Mouse (Mus musculus): ENCODE measurements at regions not wholly inside any gene's neighbourhood (a gene's known extent, or its start where the extent isn't known, plus 50 kb on each side); places are given as distances from the start of the nearest gene placed in this dataset.

GRCm38 (mm10) chr2:159598080-159598479 lies 735.9 kb downstream of the Gm826 start:
- H3K27ac ChIP-seq (replicated peaks), result 0 out of 2 replicates have a peak overlapping the region, but pooled peaks have one; percentile 28
- H3K4me2 ChIP-seq, result peak overlapping the region; percentile 11; the same call in 1 of the 2 replicates
- no peak overlapping the region for H3K4me3 ChIP-seq
- H3K27me3 ChIP-seq (replicated peaks), result no peaks in the 10 kb centered on the region
- no peak; the same call in 1 of the 2 replicates for ATAC-seq (ENCODE audit: extremely low read depth, insufficient number of reproducible peaks, low FRiP score, low TSS enrichment)
- H3K9ac ChIP-seq, result no peak overlapping the region
- H3K36me3 ChIP-seq, result no peaks in the 10 kb centered on the region
- 15% methylated on average over 3 of the region's 3 CpGs for WGBS
- H3K9me3 ChIP-seq, result no peaks in the 10 kb centered on the region
- H3K4me1 ChIP-seq, result peaks cover 13% of the 10 kb centered on the region

DNA sequence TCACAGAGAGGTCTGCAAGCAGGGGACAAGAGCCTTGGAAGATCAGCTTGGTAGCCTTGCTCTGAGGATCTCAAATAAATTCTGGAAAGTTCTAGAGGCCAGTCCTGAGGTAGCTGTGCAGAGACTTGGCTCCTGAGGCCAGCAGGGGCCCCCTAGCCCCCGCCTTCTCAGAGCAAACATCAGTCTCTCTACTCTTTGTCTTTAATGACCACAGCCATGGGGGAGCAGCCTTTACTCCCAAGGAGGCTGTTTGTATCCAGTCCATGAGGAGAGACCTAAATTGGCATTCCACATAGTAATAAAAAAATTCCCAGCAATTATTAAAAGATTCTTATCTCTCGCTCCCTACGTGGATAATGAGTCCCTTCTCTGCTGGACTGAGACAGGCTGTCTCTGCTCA lies 726.8 kb downstream of the Gm826 start:
- H3K9me3 ChIP-seq, result no peaks in the 10 kb centered on the region
- no peak for ATAC-seq (ENCODE audit: extremely low read depth, insufficient number of reproducible peaks, low FRiP score, low TSS enrichment)
- no peak overlapping the region for H3K27ac ChIP-seq (replicated peaks)
- WGBS, result 60% methylated on average over 3 of the region's 3 CpGs
- no peaks in the 10 kb centered on the region for H3K27me3 ChIP-seq (replicated peaks)
- H3K9ac ChIP-seq, result no peak overlapping the region
- H3K4me2 ChIP-seq, result no peak overlapping the region
- no peaks in the 10 kb centered on the region for H3K4me1 ChIP-seq
- H3K36me3 ChIP-seq, result no peaks in the 10 kb centered on the region
- H3K4me3 ChIP-seq, result no peak overlapping the region

- Histone ChIP-seq H3K4me1 (no peaks in the 10 kb centered on the region), H3K4me2 (no peak overlapping the region), H3K9me3 (no peaks in the 10 kb centered on the region), H3K4me3 (no peak overlapping the region), H3K27me3 (replicated peaks) (no peaks in the 10 kb centered on the region), H3K36me3 (no peaks in the 10 kb centered on the region), H3K9ac (no peak overlapping the region), H3K27ac (replicated peaks) (no peak overlapping the region)
- ATAC-seq (ENCODE audit: extremely low read depth, insufficient number of reproducible peaks, low FRiP score, low TSS enrichment), result no peak
- WGBS, result 67% methylated on average over 4 of the region's 4 CpGs
These were observed 723.5 kb downstream of the Gm826 start for GRCm38 (mm10) chr2:159610451-159610850.

DNA sequence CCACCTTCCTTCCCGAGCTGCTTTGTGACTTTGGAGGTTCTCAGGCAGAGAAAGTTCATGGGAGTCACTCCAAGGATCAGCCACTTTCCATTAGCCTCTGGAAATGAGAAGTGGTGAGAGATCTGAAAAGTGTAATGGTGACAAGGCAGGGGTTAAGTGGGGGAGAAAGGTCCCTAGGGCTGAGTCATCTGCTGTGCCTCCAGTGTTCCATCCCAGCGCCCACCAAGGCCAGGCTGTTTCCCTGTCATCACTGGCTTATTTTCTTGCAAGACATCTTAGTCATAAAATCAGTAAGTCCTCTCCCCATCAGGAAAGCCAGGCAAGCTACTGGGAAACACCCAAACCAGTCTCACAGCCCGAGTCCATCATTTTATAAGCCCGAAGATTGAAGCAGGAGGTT lies 717.3 kb downstream of the Gm826 start:
- Histone ChIP-seq H3K4me3 (no peak overlapping the region), H3K36me3 (no peaks in the 10 kb centered on the region), H3K27me3 (replicated peaks) (no peaks in the 10 kb centered on the region), H3K9me3 (no peaks in the 10 kb centered on the region), H3K9ac (no peak overlapping the region), H3K4me2 (no peak overlapping the region), H3K4me1 (no peaks in the 10 kb centered on the region), H3K27ac (replicated peaks) (no peak overlapping the region)
- ATAC-seq (ENCODE audit: extremely low read depth, insufficient number of reproducible peaks, low FRiP score, low TSS enrichment), result no peak
- 41% methylated on average over 4 of the region's 4 CpGs for WGBS

GRCm38 (mm10) chr2:159621261-159621660 lies 712.7 kb downstream of the Gm826 start:
- Histone ChIP-seq H3K4me2 (no peak overlapping the region), H3K4me1 (no peaks in the 10 kb centered on the region), H3K4me3 (no peak overlapping the region), H3K9me3 (no peaks in the 10 kb centered on the region), H3K9ac (no peak overlapping the region), H3K27me3 (replicated peaks) (no peaks in the 10 kb centered on the region), H3K27ac (replicated peaks) (no peak overlapping the region), H3K36me3 (no peaks in the 10 kb centered on the region)
- no peak for ATAC-seq (ENCODE audit: extremely low read depth, insufficient number of reproducible peaks, low FRiP score, low TSS enrichment)
- 79% methylated on average over 6 of the region's 6 CpGs for WGBS

DNA sequence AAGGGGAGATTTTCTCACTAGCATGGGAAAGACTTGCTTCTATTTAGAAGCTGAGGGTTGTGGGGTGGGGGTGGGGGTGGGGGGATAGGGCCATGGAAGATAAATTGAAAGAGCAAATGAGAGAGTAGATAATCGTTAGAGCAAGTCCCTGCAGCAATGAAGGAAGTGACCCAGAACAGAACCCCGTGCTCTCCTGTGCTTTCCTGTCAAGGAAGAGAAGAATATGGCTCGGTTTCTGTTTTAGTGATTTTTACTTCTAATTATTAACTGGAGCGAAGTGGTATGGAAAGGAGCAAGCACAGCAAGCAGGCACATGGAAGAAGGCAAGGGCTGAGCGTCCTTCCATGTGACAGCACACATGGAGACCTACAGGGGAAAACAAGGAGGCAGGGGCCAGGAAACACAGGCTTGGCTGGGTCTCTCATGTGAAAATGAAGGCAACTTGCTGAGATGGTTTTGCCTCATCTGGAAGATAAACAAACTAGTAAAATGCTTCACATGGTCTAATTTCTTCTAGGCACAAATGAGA lies 711.8 kb downstream of the Gm826 start:
- Histone ChIP-seq H3K27ac (replicated peaks) (no peak overlapping the region), H3K9me3 (no peaks in the 10 kb centered on the region), H3K4me1 (no peaks in the 10 kb centered on the region), H3K36me3 (no peaks in the 10 kb centered on the region), H3K27me3 (replicated peaks) (no peaks in the 10 kb centered on the region), H3K4me3 (no peak overlapping the region), H3K4me2 (no peak overlapping the region), H3K9ac (no peak overlapping the region)
- 51% methylated on average over 5 of the region's 5 CpGs for WGBS
- no peak for ATAC-seq (ENCODE audit: extremely low read depth, insufficient number of reproducible peaks, low FRiP score, low TSS enrichment)

GRCm38 (mm10) chr2:159625306-159625705 lies 708.7 kb downstream of the Gm826 start:
- H3K9ac ChIP-seq, result no peak overlapping the region
- H3K4me3 ChIP-seq, result no peak overlapping the region
- no peak overlapping the region for H3K4me2 ChIP-seq
- WGBS, result 65% methylated on average over 1 of the region's 1 CpGs
- no peaks in the 10 kb centered on the region for H3K4me1 ChIP-seq
- no peaks in the 10 kb centered on the region for H3K9me3 ChIP-seq
- no peaks in the 10 kb centered on the region for H3K36me3 ChIP-seq
- no peak overlapping the region for H3K27ac ChIP-seq (replicated peaks)
- ATAC-seq (ENCODE audit: extremely low read depth, insufficient number of reproducible peaks, low FRiP score, low TSS enrichment), result no peak
- no peaks in the 10 kb centered on the region for H3K27me3 ChIP-seq (replicated peaks)

- H3K9ac ChIP-seq, result no peak overlapping the region
- H3K27me3 ChIP-seq (replicated peaks), result no peaks in the 10 kb centered on the region
- no peaks in the 10 kb centered on the region for H3K4me1 ChIP-seq
- ATAC-seq (ENCODE audit: extremely low read depth, insufficient number of reproducible peaks, low FRiP score, low TSS enrichment), result no peak
- 48% methylated on average over 4 of the region's 4 CpGs for WGBS
- no peaks in the 10 kb centered on the region for H3K36me3 ChIP-seq
- no peak overlapping the region for H3K27ac ChIP-seq (replicated peaks)
- H3K4me3 ChIP-seq, result no peak overlapping the region
- no peaks in the 10 kb centered on the region for H3K9me3 ChIP-seq
- no peak overlapping the region for H3K4me2 ChIP-seq
These were observed 688.1 kb downstream of the Gm826 start for GRCm38 (mm10) chr2:159645861-159646260.

GRCm38 (mm10) chr2:159646595-159646994 lies 687.4 kb downstream of the Gm826 start:
- no peak for ATAC-seq (ENCODE audit: extremely low read depth, insufficient number of reproducible peaks, low FRiP score, low TSS enrichment)
- WGBS, result 77% methylated on average over 2 of the region's 2 CpGs
- H3K9ac ChIP-seq, result no peak overlapping the region
- H3K9me3 ChIP-seq, result no peaks in the 10 kb centered on the region
- no peak overlapping the region for H3K27ac ChIP-seq (replicated peaks)
- H3K4me1 ChIP-seq, result no peaks in the 10 kb centered on the region
- H3K4me2 ChIP-seq, result no peak overlapping the region
- no peaks in the 10 kb centered on the region for H3K27me3 ChIP-seq (replicated peaks)
- H3K36me3 ChIP-seq, result no peaks in the 10 kb centered on the region
- no peak overlapping the region for H3K4me3 ChIP-seq

- Histone ChIP-seq H3K27ac (replicated peaks) (no peak overlapping the region), H3K9me3 (no peaks in the 10 kb centered on the region), H3K4me3 (no peak overlapping the region), H3K9ac (no peak overlapping the region), H3K4me2 (no peak overlapping the region), H3K36me3 (no peaks in the 10 kb centered on the region), H3K4me1 (no peaks in the 10 kb centered on the region), H3K27me3 (replicated peaks) (no peaks in the 10 kb centered on the region)
- ATAC-seq (ENCODE audit: extremely low read depth, insufficient number of reproducible peaks, low FRiP score, low TSS enrichment), result no peak
- WGBS, result 72% methylated on average over 3 of the region's 3 CpGs
These were observed 681.7 kb downstream of the Gm826 start for GRCm38 (mm10) chr2:159652243-159652642.

DNA sequence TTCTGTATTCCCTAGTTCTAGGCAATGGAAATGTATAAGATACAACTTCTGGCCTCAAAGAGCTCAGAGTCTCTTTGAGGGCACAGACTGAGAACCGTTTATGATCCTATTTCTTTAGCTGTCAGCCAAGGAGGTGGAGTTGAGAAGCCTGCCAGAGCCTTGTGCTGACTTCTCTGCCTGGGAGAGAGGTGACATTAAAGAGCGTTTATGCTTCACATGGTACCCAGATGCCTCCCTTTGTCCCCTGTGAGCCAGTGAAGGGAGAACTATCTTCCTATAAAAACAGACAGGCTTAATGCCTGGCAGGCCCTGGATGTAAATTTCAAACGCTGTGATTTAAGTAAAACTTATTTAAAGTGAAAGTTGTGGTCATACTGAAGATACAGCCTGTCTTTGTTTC lies 657.1 kb downstream of the Gm826 start:
- Histone ChIP-seq H3K4me3 (no peak overlapping the region), H3K27ac (replicated peaks) (no peak overlapping the region), H3K36me3 (no peaks in the 10 kb centered on the region), H3K9me3 (no peaks in the 10 kb centered on the region), H3K9ac (no peak overlapping the region), H3K4me1 (no peaks in the 10 kb centered on the region), H3K27me3 (replicated peaks) (no peaks in the 10 kb centered on the region), H3K4me2 (no peak overlapping the region)
- no peak for ATAC-seq (ENCODE audit: extremely low read depth, insufficient number of reproducible peaks, low FRiP score, low TSS enrichment)
- 23% methylated on average over 3 of the region's 3 CpGs for WGBS

GRCm38 (mm10) chr2:159680641-159681040 lies 653.3 kb downstream of the Gm826 start:
- H3K27ac ChIP-seq (replicated peaks), result no peak overlapping the region
- no peaks in the 10 kb centered on the region for H3K9me3 ChIP-seq
- no peaks in the 10 kb centered on the region for H3K36me3 ChIP-seq
- 74% methylated on average over 1 of the region's 1 CpGs for WGBS
- no peaks in the 10 kb centered on the region for H3K27me3 ChIP-seq (replicated peaks)
- H3K4me3 ChIP-seq, result no peak overlapping the region
- ATAC-seq (ENCODE audit: extremely low read depth, insufficient number of reproducible peaks, low FRiP score, low TSS enrichment), result no peak
- no peak overlapping the region for H3K9ac ChIP-seq
- no peaks in the 10 kb centered on the region for H3K4me1 ChIP-seq
- no peak overlapping the region for H3K4me2 ChIP-seq
